Mouse (Mus musculus): Measurements from ENCODE around the gene St13.

Gene St13

DNA sequence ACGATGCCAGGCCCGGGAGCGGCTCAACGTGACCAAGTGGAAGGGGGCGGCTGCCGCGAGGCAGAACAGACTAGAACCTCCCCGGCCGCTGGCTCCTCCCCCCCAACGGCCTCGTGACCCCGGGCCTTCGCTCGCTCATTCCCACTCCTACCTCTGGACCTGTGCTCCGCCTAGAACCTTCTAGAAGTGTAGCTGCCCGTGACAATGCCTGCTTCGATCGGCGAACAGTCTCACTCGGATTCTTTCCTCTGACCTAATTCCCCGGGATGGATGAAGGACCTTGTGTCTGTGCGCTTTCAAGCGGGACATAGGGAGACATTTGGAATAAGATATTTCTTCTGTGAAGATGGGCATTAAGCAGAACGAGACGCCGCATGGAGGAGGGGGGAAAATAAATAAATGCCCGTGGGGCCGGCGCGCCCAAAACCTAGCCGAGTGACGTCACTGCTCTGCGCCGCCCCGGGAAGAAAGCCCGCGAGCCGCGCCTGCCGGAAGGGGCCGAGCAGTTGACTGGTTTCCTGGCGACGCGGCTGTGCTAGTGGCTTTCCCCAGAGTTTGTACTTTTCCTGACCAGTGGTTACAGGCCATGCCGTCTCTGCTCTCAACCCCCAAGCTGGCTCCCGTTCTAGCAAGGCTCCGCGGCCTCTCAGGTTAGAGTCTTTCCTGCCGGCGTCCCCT, at the start of gene St13, which contains the start of gene Xpnpep3:
Gene St13, minus strand, starts transcription at position 440 of the 678 bp plus-strand sequence.
Gene Xpnpep3, plus strand, starts transcription at position 501 of the 678 bp plus-strand sequence.
- peak; percentile 96 for DNase-seq (ENCODE audit: low spot score)

DNA sequence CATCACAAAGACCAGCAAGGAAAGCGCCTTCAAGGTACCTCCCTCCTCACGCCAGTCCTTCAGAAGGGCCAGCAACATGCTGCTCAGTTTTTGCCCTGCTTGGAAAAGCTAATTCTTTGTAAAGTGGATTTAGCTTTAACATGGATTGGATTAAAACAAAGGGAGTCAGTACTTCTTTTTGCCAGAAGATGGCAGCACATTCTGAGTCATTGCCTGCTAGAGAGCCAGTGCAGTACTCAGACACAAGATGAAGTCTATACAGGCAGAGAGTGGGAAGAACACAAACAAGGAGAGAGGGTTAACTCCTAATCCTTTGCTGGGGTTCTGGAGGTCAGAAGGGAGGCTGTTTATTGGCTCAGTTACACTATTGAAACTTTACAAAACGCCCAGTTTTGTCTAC, 48.6 kb upstream of the St13 start:
- peak; percentile 60 for DNase-seq (ENCODE audit: low spot score)

DNA sequence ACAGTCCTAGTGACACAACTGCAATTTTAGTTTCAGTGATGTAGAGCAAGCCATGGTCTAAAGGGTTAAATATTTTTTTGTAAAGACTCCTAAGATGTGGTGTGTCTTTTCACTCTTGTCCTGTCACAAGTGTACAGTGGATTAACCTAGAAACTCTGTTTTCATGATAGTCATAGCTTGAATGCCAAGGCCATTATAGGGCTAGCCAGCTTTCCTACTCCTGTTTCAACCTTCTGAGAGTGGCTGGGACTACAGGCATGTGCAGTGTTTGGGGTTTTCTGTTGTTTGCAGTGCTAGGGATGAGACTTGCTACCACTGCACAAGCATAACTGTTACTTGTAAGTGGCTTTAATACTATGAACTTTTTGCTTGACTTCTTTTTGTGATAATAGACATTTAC, 39.4 kb upstream of the St13 start:
- DNase-seq (ENCODE audit: low spot score) = no peak

DNA sequence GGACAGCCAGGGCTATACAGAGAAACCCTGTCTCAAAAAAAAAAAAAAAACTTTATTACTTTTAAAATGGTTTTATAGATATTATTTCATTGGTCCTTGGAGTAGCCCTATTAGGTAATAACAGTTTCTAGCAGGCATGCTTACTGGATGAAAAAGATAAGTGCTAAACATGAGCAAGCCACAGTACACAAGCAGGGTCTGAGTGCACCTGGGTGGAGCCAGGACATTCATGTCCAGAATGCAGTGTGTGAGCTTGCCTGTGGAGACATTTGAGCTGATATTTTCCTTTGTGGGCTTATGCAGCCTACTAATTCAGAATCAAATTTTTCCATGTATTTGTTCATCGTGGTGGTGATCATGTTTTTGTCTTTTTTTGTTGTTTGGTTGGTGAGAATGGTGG, 38.5 kb upstream of the St13 start:
- DNase-seq (ENCODE audit: low spot score) = no peak

DNA sequence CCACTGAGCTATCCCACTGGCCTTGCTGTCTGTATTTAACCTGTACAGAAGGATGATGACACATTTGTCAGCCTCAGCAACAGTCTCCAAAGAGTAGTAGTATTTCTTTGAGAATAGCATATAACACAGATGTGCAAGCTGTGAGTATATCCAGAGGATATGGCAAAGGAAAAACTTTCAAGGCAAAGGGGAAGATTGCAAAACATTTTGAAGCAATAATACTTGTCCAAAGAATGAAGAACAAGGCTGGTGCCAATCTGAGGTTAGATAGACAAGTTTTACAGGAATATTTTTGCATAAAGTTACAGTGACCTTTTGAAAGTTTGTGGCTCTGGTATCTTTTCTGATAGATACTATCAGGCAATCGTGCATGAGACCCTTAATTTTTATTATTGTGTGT, 31.3 kb upstream of the St13 start:
- DNase-seq (ENCODE audit: low spot score) = no peak

DNA sequence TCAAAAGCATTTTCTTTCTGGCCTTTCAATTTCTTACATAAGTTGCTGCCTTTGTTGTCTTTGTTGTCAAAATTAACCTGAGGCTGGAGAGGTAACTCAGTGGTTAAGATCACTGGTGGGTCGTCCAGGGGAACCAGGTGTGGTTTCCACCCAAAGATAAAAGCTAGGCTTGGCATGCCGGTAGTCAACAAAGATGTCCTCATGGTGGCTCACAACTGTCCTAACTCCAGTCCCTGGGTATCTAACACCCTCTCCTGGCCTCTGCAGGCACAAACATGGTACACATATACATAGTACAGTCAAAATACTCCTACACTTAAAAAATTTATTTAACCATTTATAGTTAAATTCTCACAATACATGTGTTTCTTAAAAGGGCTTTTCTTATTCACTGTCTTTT, 28.1 kb upstream of the St13 start:
- DNase-seq (ENCODE audit: low spot score) = no peak

DNA sequence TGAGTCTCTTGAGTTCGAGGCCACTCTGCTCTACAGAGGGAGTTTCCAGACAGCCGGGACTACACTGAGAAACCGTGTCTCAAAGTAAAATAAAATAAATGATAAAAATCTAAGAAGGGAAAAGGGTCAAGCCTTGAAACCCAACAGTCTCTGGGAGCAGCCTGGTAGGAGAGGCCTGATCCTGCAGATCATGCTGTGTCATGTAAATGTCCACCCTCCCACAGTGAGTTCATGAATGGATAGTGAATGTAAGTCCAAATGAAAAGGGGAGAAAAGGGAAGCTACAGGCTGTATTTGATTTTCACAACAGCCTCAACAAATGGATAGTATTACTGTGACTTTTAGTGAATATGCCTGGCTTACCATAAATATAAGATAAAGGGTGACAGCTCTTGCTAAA, 25.4 kb upstream of the St13 start:
- DNase-seq (ENCODE audit: low spot score) = no peak

DNA sequence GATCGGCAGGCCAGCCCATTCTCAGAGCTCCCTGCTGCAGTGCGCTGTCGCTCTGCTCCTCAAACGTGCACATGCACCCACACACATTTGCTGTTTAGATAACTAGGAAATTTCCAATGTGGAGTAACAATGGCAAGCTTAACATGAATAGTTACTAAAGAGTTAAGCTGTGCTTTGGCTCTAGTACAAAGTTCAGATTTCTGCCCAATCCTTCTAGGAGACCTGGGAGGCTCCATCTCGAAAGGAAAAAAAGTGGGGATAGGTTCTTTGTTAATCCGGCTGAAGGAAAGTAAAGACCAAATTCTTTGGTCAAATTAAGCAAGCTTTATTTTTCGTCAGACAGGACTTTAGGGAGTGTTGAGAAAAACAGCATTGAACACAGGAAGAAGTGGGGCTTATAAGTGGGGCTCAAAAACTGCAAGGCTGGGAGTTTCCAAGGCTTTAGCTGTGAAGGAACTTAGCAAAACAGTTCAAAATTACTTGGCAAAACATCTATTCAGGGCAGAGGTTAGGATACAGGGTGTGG, 22.3 kb upstream of the St13 start:
- DNase-seq (ENCODE audit: low spot score) = no peak

DNA sequence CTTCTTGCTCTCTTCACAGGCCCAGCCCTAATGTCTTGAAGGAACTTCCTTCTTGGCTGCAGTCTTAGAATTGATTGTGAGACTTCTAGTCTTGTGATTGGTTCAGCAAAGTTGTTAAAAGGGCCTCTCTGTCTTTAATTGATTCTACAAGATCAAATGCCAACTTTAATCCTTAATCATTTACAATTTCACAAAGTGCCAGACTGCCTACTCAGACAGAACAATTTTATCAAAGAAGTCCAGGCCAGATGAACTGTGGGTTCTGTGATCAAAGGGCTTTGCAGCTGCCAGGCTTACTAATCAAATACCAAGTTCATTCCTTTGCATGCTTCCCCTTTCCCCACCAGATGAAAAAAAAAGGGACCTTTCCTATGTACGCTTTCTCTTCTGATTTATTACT, 21.6 kb upstream of the St13 start:
- DNase-seq (ENCODE audit: low spot score) = no peak

DNA sequence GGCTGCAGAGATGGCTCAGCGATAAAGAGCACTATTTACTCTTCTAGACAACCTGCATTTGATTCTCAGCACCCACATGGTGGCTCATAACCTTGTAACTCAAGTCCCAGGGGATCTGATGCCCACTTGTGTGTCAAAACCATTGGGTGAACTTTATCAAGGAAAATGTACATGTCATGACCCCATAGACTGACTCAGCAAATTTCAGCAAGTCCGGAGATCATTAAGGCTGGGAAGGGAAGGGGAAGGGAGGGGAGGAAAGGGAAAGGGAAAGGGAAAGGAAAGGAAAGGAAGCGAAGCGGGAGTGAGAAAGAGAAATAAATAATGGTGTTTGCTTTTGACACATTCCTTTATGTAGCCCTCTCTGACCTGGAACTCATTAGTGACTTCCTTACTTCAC, 18.2 kb upstream of the St13 start:
- no peak for DNase-seq (ENCODE audit: low spot score)

DNA sequence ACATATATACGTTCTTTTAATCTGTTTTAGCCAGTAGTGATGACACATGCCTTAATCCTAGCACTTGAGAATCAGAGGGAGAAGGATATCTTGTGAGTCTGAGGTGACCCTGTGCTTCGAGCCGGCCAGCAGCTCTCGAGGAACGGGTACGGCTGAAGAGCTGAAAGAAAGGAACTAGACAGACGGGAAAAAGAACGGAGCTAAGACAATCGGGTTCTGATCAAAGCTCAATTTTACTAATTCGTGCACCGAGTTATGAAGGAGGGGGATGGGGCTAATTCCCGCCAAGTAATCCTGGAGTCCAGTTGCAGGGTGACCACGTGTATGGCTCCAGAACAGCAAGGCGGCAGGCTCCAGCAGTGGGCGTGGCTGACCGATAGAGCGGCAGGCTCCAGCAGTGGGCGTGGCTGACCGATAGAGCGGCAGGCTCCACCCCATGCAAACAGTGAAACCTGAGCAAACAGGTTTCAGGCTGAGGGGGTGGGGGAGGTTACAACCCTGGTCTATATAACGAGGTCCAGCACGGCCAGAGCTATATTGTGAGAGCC, 17.0 kb upstream of the St13 start:
- peak; percentile 63 for DNase-seq (ENCODE audit: low spot score)

DNA sequence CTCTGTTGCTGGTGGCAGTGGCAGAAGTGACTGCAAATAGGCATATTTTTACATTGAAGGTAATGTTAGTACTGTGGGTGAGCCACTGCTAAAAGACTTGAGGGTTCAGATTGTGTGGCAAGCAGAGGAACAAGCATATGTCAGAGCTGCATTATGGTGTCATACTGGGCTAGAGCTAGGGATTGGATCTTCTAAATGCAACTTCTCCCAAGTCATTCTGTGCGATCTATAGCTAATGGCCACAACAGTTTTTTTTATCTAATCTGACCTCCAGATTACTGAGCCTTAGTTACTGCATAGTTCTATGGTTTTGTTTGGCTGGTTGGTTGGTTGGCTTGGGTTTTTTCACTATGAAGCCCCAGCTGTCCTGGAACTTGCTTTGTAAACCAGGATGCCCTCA, 8.3 kb upstream of the St13 start, which contains the start of gene Dnajb7:
Gene Dnajb7, minus strand, starts transcription at position 101 of the 400 bp plus-strand sequence.
- DNase-seq (ENCODE audit: low spot score) = no peak

DNA sequence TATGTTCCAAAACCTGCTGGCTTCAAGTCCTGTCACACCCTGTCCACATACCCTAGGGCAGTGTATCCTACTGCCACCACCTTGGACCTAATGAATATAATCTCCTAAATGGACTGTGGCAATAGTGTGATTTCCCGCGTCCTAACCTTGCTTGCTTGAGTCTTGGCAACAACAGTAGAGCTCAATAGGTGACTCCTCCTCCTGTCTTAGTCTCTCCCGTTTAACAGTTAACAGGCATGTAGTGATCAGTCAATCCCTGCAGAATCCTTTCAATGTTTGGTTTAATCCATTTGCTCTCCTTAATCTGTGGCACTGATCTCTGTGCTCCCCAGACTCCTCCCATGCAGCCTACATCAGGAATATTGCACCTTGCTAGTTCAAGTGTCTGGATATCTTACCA, 5.1 kb upstream of the St13 start:
- DNase-seq (ENCODE audit: low spot score) = no peak

DNA sequence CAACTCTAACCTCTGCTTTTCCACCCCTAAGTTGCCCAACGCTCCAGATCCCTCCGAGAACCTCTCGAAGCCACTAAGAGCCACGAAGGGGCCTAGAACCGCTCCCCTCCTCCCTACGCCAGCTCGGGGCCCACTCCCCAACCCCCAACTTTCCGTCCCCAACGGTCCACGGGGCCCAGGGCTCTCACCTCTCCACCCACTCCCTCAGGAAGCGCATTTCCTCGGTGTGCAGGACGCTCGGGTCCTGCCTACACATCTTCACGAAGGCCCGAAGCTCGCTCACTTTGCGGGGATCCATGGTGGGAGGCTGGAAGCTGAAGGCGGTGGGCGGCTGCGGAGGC, 610 bp downstream of the St13 start:
- DNase-seq (ENCODE audit: low spot score) = no peak

DNA sequence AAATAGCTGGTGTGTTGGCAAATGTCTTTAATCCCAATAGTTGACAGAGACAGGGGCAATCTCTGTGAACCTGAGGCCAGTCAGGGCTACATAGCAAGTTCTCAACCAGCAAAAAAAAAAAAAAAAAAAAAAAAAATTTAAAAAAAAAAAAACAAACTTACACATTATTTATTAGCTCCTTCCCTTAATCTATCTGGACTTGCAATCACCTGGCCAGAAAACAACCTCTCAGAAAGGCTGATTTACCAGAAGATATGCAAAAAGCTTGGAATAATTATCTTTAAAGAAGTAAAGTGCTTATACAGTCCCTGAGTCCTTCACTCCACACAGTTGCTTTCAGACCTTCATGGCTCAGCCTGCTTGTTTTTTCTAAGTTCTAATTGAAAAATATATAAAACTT, 1.7 kb downstream of the St13 start:
- no peak for DNase-seq (ENCODE audit: low spot score)

DNA sequence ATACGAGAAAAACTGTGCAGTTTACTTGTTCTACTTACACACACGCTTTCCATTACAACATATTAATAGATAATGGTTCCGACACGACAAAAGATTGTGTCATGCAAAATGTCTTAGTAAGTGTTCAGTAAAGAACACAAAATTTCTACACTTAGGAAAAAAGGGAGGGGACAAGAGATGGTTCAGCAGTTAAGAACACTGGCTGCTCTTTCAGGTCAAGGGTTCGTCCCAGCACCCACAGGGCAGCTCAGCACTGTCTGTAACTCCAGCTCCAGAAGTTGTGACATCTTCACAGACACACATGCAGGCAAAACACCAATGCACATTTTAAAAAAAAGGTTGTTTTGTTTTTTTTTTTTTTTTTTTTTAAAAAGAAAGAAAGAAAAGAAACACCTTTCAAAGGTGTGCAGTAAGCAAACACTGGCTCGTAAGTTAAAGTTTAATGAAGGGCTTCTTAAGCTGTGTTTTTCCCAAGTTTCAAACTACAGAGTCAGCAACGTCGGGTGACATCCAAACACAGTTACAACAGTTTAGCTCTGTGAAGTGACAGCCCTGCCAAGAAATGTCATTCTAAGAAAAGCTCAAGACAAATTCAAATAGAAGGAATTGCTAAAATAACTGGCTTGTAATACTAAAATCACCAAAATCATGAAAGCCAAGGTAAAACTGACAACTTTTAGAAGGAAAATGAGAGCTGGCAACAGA, 5.5 kb downstream of the St13 start:
- DNase-seq (ENCODE audit: low spot score) = no peak

DNA sequence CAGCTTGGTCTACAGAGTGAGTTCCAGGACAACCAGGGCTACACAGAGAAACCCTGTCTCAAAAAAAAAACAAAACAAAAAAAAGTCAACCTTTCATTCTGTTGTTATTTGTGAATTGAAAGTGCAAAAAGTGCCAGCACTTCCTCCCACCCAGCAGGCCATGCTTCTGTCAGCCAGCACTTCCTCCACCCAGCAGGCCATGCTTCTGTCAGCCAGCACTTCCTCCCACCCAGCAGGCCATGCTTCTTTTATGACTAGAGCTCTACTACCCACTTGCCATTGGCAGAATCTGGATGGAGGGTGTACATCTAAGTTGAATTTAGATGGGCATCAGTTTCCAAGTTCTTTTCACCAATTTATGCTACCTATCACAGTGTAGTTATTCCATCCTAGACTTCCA, 6.9 kb downstream of the St13 start:
- peak; percentile 48 for DNase-seq (ENCODE audit: low spot score)

DNA sequence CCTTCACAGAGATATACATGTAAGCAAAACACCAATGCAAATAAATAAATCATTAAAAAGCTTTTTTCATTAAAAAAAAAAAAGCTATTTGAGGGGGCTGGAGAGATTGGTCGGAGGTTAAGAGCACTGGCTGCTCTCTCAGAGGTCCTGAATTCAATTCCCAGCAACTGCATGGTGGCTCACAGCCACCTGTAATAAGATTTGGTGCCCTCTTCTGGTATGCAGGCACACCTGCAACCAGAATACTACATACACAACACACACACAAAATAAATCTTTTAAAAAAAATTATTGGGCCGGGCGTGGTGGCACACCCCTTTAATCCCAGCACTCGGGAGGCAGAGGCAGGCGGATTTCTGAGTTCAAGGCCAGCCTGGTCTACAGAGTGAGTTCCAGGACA, 13.6 kb downstream of the St13 start:
- DNase-seq (ENCODE audit: low spot score) = no peak

DNA sequence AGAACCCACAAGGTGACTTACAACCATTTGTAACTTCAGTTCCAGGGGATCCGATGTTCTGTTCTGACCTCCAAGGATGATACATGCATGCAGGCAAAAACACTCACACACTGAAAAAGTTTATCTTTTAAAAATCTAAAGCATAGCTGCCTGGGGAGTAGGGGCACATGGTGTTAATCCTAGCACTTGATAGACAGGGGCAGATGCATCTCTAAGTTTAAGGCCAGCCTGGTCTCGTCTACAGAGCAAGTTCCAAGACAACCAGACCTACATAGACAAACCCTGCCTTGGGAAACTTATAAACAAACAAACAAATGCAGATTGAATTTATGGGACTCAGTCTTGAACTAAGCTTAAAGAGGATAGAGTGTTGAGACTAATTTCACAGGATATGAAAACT, 21.0 kb downstream of the St13 start:
- DNase-seq (ENCODE audit: low spot score) = no peak

DNA sequence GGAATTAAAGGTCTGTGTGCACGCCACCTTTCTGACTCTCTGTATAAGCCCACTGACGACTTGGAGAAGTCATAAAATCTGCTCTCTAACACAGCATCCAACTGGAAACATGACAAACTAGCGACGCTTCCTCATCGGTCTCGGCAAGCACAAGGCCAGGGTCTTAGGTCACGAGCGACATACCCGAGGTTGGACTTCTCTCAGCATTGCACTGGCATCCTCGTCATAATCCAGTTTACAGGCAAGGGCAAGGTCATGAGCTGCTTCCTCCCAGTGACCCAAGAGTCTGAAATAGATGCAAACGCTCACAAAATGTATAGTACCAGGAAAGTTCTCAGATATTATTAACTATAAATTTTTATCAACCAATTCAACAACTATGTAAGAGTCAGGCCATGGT, 25.3 kb downstream of the St13 start:
- DNase-seq (ENCODE audit: low spot score) = no peak

DNA sequence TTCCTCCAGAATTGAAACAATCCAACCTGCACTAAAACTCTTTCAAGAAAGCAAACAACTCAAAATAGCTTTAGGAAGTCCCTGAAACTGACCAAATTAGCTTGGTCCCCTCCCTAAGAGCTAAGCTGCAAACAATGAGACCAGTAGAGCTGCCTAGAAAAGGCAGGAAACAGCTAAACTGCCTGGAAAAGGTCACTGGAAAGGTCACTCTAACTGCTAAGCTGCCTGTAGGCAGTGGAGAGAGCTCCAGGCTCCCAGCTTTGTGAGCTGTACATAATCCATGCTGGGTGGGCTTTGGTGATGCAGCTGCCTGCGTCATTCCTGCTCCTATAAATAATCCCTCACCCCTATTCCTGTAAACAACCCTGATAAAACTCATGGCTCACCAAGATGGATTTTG, 29.5 kb downstream of the St13 start:
- DNase-seq (ENCODE audit: low spot score) = no peak

DNA sequence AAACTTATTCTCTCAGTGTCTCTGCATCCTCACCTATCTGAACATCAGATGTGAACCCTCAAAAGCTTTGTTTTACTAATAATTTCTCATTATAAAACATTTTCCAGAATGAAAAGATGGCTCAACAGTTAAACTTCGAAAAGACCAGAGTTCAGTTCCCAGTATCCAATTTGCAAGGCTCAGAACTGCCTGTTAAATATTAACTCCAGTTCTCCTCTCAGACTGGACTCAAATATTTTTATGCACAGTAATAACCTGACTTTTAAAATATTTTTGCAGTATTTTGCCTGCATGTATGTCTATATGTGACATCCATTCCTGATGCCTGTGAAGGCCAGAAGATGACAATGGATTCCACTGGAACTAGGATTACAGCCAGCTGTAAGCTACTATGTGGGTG, 31.3 kb downstream of the St13 start:
- DNase-seq (ENCODE audit: low spot score) = no peak

DNA sequence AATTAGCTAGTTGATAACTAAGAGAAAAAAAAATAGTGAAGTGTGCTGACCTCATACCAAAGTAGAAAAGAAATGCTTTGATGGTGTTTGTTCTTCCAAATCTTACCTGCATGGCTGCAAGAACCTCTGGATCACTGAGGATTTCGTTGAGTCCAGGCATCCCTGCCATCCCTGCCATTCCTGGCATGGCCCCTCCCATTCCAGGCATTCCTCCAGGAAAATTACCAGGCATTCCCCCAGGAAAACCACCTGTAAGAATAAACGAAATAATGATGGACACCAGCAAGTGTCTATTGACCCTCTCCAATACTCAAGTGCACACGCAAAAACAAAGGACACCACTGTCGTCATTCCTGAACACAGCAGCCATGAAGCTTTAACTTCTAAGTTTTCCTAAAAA, 33.6 kb downstream of the St13 start:
- DNase-seq (ENCODE audit: low spot score) = no peak

DNA sequence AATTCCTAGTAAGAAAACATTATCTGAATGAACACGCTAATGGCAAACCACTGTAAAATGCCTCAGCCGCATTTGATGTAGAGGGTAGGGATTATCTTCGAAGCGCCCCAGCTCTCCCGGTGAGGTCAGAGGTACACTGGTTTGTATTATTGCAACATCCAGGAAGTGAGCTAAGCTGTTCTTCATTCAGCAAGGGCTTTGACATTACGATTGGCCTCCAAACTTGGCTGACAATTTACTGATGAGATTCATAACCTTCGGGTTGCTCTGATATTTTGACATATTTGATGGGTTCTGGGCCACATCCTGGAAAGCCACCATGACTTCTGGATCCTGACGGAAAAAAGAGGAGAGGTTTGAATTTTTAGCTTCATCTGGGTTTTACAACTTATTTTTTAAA, 34.6 kb downstream of the St13 start:
- no peak for DNase-seq (ENCODE audit: low spot score)
